Mouse (Mus musculus) bone marrow, adult 2 months (tissue): ENCODE data around the gene Dok4. TPM values are rescaled to one million over a fixed set of nuclear protein-coding genes. Genes with fewer than 3 reads are reported as not detected.

Source experiments
- H3K27ac ChIP-seq: fragments of 200-500 bp; 2 replicates; pipeline ENCODE4 v1.5.1; 2012; ENCODE audit warnings: low read depth, mild to moderate bottlenecking, control low read depth, inconsistent platforms, low read length; ENCODE audit not compliant: control insufficient read depth, poor library complexity, insufficient read depth
- H3K4me1 ChIP-seq: fragments of 200-500 bp; 2 replicates; pipeline ENCODE4 v1.6.1; 2011; ENCODE audit warnings: low read length; ENCODE audit not compliant: control insufficient read depth, insufficient read depth
- H3K4me3 ChIP-seq: fragments of 200-500 bp; replicated peaks from 2 replicates; pipeline ENCODE3; 2011; ENCODE audit warnings: mild to moderate bottlenecking, low read depth, low read length, control low read depth; ENCODE audit not compliant: control insufficient read depth
- CTCF ChIP-seq: fragments of 200-500 bp; IDR thresholded peaks from 2 replicates; pipeline ENCODE4 v1.5.1; 2011; ENCODE audit warnings: low read length, control low read depth; ENCODE audit not compliant: control insufficient read depth, insufficient read depth
- POLR2A ChIP-seq: fragments of 200-500 bp; IDR thresholded peaks from 2 replicates; pipeline ENCODE4 v1.6.1; 2011; ENCODE audit warnings: low read depth, mild to moderate bottlenecking, control low read depth, low read length, borderline replicate concordance; ENCODE audit not compliant: control insufficient read depth
- WGBS: fragments of 180-500 bp; shearing (Covaris S2); methylation state at CpG from one replicate; pipeline ENCODE4 v1.1.7; 2018; 5-methylcytosine and 5-hydroxymethylcytosine counted together
- polyA plus RNA-seq: library from polyadenylated mRNA; stranded (reverse); fragments of >200 nt; gene quantifications from 2 replicates; pipeline ENCODE4 v1.2.4, GENCODE M21; 2011; ENCODE audit warnings: low replicate concordance; ENCODE audit not compliant: missing spikeins, insufficient read depth, insufficient read length

The Dok4 gene
- polyA plus RNA-seq, 1 experiment = 5.6 TPM

- WGBS = 43% methylated on average over 5 of the region's 5 CpGs
- Histone ChIP-seq H3K4me1 (peaks cover 7% of the 10 kb centered on the region), H3K4me3 (no peak overlapping the region), H3K27ac (no peak overlapping the region; the same call in 1 of the 2 replicates)
- TF ChIP-seq POLR2A (no peak), CTCF (no peak)
Observed at GRCm38 (mm10) chr8:94901031-94901430, 24.9 kb upstream of the Dok4 start.

GRCm38 (mm10) chr8:94900617-94901016 lies 24.5 kb upstream of the Dok4 start:
- no peak overlapping the region for H3K27ac ChIP-seq
- H3K4me3 ChIP-seq = no peak overlapping the region
- H3K4me1 ChIP-seq = peaks cover 7% of the 10 kb centered on the region
- WGBS = 69% methylated on average over 6 of the region's 6 CpGs
- TF ChIP-seq CTCF (no peak), POLR2A (no peak)

GRCm38 (mm10) chr8:94899262-94899661 lies 23.1 kb upstream of the Dok4 start:
- TF ChIP-seq POLR2A = peak; percentile 38; the same call in 1 of the 2 replicates
- TF ChIP-seq CTCF = no peak
- WGBS = 51% methylated on average over 11 of the region's 11 CpGs
- H3K4me1 ChIP-seq = peaks cover 7% of the 10 kb centered on the region
- no peak overlapping the region for H3K4me3 ChIP-seq
- peak overlapping the region; percentile 87 for H3K27ac ChIP-seq

DNA sequence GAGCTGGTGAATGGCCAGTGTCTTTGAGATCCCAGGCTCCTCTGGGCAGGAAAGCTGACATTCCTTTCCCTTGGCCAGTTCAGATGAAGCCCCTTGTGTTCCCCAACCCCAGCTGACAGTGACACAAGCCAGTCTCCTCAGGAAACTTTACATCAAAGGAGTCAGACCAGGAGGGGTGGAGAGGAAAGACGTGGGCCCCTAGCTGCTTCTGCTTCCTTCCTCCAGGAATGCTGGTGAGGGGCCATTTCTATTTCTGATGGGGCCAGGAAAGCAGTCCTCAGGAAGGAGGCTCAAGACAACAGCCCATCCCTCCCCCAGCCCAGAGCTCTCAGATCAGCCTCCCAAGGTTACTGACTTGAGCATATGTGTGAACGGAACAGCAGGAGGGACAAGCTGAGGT lies 16.8 kb upstream of the Dok4 start:
- TF ChIP-seq POLR2A (no peak), CTCF (no peak)
- WGBS = 63% methylated on average over 2 of the region's 2 CpGs
- Histone ChIP-seq H3K4me1 (peaks cover under 1% of the 10 kb centered on the region; the same call in 1 of the 2 replicates), H3K27ac (no peak overlapping the region), H3K4me3 (no peak overlapping the region)

- no peak for TF ChIP-seq CTCF
- no peak for TF ChIP-seq POLR2A
- 19% methylated on average over 14 of the region's 14 CpGs for WGBS
- Histone ChIP-seq H3K27ac (no peak overlapping the region), H3K4me3 (no peak overlapping the region), H3K4me1 (no peaks in the 10 kb centered on the region)
Observed at GRCm38 (mm10) chr8:94888383-94889036, 12.4 kb upstream of the Dok4 start.

GRCm38 (mm10) chr8:94880742-94881141 lies 4.6 kb upstream of the Dok4 start:
- TF ChIP-seq POLR2A = no peak
- TF ChIP-seq CTCF = no peak
- Histone ChIP-seq H3K4me3 (no peak overlapping the region), H3K4me1 (peaks cover 3% of the 10 kb centered on the region; the same call in 1 of the 2 replicates), H3K27ac (no peak overlapping the region)
- 69% methylated on average over 4 of the region's 4 CpGs for WGBS

DNA sequence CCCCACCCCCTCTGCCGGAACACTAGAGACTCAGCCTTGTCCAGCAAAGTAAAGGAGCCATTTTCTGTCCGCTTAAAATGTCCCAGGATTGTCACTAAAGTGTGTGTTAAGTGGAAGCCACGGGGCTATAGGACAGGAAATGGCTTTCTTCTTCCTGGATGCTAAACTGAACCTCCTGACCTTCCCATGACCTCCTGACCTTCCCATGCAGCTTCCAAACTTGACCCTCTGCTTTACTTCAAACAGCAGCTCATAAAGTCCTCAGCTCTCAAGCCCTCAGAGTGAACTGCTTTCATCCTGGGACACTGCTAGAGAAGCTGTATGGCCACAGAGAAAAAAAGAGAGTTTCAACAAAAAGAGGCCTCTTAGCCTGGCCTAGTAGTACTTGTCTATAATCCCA lies 690 bp upstream of the Dok4 start:
- Histone ChIP-seq H3K4me3 (no peak overlapping the region), H3K4me1 (peaks cover 3% of the 10 kb centered on the region; the same call in 1 of the 2 replicates), H3K27ac (no peak overlapping the region)
- TF ChIP-seq POLR2A (no peak), CTCF (no peak)
- 53% methylated on average over 3 of the region's 3 CpGs for WGBS

DNA sequence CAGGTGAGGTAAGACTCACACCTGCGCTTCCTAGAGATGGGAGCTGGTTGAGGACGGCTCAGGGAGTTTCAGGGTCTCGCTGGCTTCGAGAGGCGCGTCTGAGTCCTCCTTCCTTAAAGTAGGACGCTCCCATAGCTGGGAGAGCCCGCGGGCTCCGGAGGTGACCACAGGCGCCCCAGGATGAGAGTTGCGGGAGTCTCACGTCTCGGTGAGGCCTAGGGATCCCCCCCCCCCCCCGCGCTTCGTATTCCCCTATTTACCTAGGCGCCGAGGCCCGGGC lies 319 bp downstream of the Dok4 start:
- WGBS = 0% methylated on average over 20 of the region's 20 CpGs
- TF ChIP-seq CTCF (no peak), POLR2A (no peak)
- peaks cover 3% of the 10 kb centered on the region; the same call in 1 of the 2 replicates for H3K4me1 ChIP-seq
- peak overlapping the region; percentile 61 for H3K4me3 ChIP-seq
- H3K27ac ChIP-seq = peak overlapping the region; percentile 51; the same call in 1 of the 2 replicates
